Mouse (Mus musculus): Measurements from ENCODE around the gene Ppme1.
A peak's percentile ranks its signal among the peaks of the same experiment; 100 is the strongest.

The Ppme1 gene

GRCm38 (mm10) chr7:100371495-100372451 is at the start of gene Ppme1, which contains the start of gene C2cd3:
Gene Ppme1, minus strand, starts transcription at chr7:100372307.
Gene C2cd3, plus strand, starts transcription at chr7:100372233.
- TF ChIP-seq GATA4 (IDR thresholded peaks at IDR 0.05; ENCODE audit: insufficient replicate concordance, low read length): peak; percentile 42; the same call in 1 of the 2 replicates

GRCm38 (mm10) chr7:100408684-100409083 is 36.6 kb upstream of the Ppme1 start:
- no peak for TF ChIP-seq GATA4 (IDR thresholded peaks at IDR 0.05; ENCODE audit: insufficient replicate concordance, low read length)

GRCm38 (mm10) chr7:100407677-100408076 is 35.6 kb upstream of the Ppme1 start:
- no peak for TF ChIP-seq GATA4 (IDR thresholded peaks at IDR 0.05; ENCODE audit: insufficient replicate concordance, low read length)

- no peak for TF ChIP-seq GATA4 (IDR thresholded peaks at IDR 0.05; ENCODE audit: insufficient replicate concordance, low read length)
Measured at GRCm38 (mm10) chr7:100402715-100403114, 30.6 kb upstream of the Ppme1 start.

GRCm38 (mm10) chr7:100400899-100401539 is 28.9 kb upstream of the Ppme1 start:
- TF ChIP-seq GATA4 (IDR thresholded peaks at IDR 0.05; ENCODE audit: insufficient replicate concordance, low read length): no peak

GRCm38 (mm10) chr7:100399231-100399913 is 27.3 kb upstream of the Ppme1 start:
- TF ChIP-seq GATA4 (IDR thresholded peaks at IDR 0.05; ENCODE audit: insufficient replicate concordance, low read length): no peak

- TF ChIP-seq GATA4 (IDR thresholded peaks at IDR 0.05; ENCODE audit: insufficient replicate concordance, low read length): no peak
Measured at GRCm38 (mm10) chr7:100392265-100392664, 20.2 kb upstream of the Ppme1 start.

GRCm38 (mm10) chr7:100390166-100390565 is 18.1 kb upstream of the Ppme1 start:
- TF ChIP-seq GATA4 (IDR thresholded peaks at IDR 0.05; ENCODE audit: insufficient replicate concordance, low read length): no peak

- TF ChIP-seq GATA4 (IDR thresholded peaks at IDR 0.05; ENCODE audit: insufficient replicate concordance, low read length): no peak
Measured at GRCm38 (mm10) chr7:100388174-100388573, 16.1 kb upstream of the Ppme1 start.

- TF ChIP-seq GATA4 (IDR thresholded peaks at IDR 0.05; ENCODE audit: insufficient replicate concordance, low read length): no peak
Measured at GRCm38 (mm10) chr7:100383207-100383606, 11.1 kb upstream of the Ppme1 start.

GRCm38 (mm10) chr7:100381161-100381560 is 9.1 kb upstream of the Ppme1 start:
- TF ChIP-seq GATA4 (IDR thresholded peaks at IDR 0.05; ENCODE audit: insufficient replicate concordance, low read length): no peak

- TF ChIP-seq GATA4 (IDR thresholded peaks at IDR 0.05; ENCODE audit: insufficient replicate concordance, low read length): no peak
Measured at GRCm38 (mm10) chr7:100378257-100378656, 6.2 kb upstream of the Ppme1 start.

- TF ChIP-seq GATA4 (IDR thresholded peaks at IDR 0.05; ENCODE audit: insufficient replicate concordance, low read length): no peak
Measured at GRCm38 (mm10) chr7:100372452-100372980, 409 bp upstream of the Ppme1 start.

GRCm38 (mm10) chr7:100364888-100365287 is 7.2 kb downstream of the Ppme1 start:
- no peak for TF ChIP-seq GATA4 (IDR thresholded peaks at IDR 0.05; ENCODE audit: insufficient replicate concordance, low read length)

- no peak for TF ChIP-seq GATA4 (IDR thresholded peaks at IDR 0.05; ENCODE audit: insufficient replicate concordance, low read length)
Measured at GRCm38 (mm10) chr7:100363162-100363561, 8.9 kb downstream of the Ppme1 start.

Measured in liver, adult (tissue).